Mouse (Mus musculus) adrenal gland, postnatal 25 days (tissue): ENCODE data around the gene Cmtm2a. TPM values are rescaled to one million over a fixed set of nuclear protein-coding genes. Genes with fewer than 3 reads are reported as not detected.
A peak's percentile ranks its signal among the peaks of the same experiment; 100 is the strongest.
"Not testable (repeated sequence)": the region's sequence is repeated elsewhere in the genome, so short reads cannot be mapped to it uniquely, and the experiment has no call there.

Experiments
- DNase-seq: peaks from one replicate; pipeline ENCODE4 v3.0.0; 2021; ENCODE audit warnings: mixed read lengths
- total RNA-seq: library from RNA; stranded (reverse); gene quantifications from 2 replicates; pipeline ENCODE4 v1.2.3, GENCODE M21; 2021

Cmtm2a gene
- total RNA-seq, 1 experiment from 2014 or later = 0.97 TPM

- DNase-seq = no peak
Observed at GRCm38 (mm10) chr8:104294396-104294795, 1.4 kb upstream of the Cmtm2a start.

GRCm38 (mm10) chr8:104268937-104269440 lies 24.0 kb downstream of the Cmtm2a start:
- DNase-seq = no peak

GRCm38 (mm10) chr8:104268368-104268767 lies 24.6 kb downstream of the Cmtm2a start:
- no peak for DNase-seq

GRCm38 (mm10) chr8:104264271-104264935 lies 28.6 kb downstream of the Cmtm2a start:
- peak; percentile 20 for DNase-seq

- DNase-seq = not testable (repeated sequence)
Observed at GRCm38 (mm10) chr8:104261802-104262201, 31.2 kb downstream of the Cmtm2a start.

GRCm38 (mm10) chr8:104253016-104253415 lies 40.0 kb downstream of the Cmtm2a start:
- peak; percentile 38 for DNase-seq

GRCm38 (mm10) chr8:104251461-104251860 lies 41.5 kb downstream of the Cmtm2a start:
- no peak for DNase-seq

- DNase-seq = peak; percentile 88
Observed at GRCm38 (mm10) chr8:104250439-104251367, 42.3 kb downstream of the Cmtm2a start, which contains the start of gene Cklf. Gene Cklf, plus strand, starts transcription at chr8:104250861.

GRCm38 (mm10) chr8:104249442-104249996 lies 43.5 kb downstream of the Cmtm2a start:
- DNase-seq = no peak

- DNase-seq = peak; percentile 84
Observed at GRCm38 (mm10) chr8:104248276-104248675, 44.7 kb downstream of the Cmtm2a start, which contains the start of gene Tk2. Gene Tk2, minus strand, starts transcription at chr8:104248558.

GRCm38 (mm10) chr8:104247908-104248275 lies 45.1 kb downstream of the Cmtm2a start:
- DNase-seq = no peak

- no peak for DNase-seq
Observed at GRCm38 (mm10) chr8:104247054-104247907, 45.7 kb downstream of the Cmtm2a start.

GRCm38 (mm10) chr8:104246621-104247020 lies 46.4 kb downstream of the Cmtm2a start:
- no peak for DNase-seq

- no peak for DNase-seq
Observed at GRCm38 (mm10) chr8:104242038-104242644, 50.8 kb downstream of the Cmtm2a start.

GRCm38 (mm10) chr8:104239418-104239861 lies 53.5 kb downstream of the Cmtm2a start:
- DNase-seq = no peak

GRCm38 (mm10) chr8:104234573-104234972 lies 58.4 kb downstream of the Cmtm2a start:
- DNase-seq = peak; percentile 13

- no peak for DNase-seq
Observed at GRCm38 (mm10) chr8:104232919-104233318, 60.1 kb downstream of the Cmtm2a start.

- DNase-seq = no peak
Observed at GRCm38 (mm10) chr8:104232039-104232438, 60.9 kb downstream of the Cmtm2a start.
